Mouse (Mus musculus) small intestine, adult 2 months (tissue): ENCODE data around the gene Derl3. TPM values are rescaled to one million over a fixed set of nuclear protein-coding genes. Genes with fewer than 3 reads are reported as not detected.

Source experiments
- H3K27ac ChIP-seq: fragments of 200-500 bp; 2 replicates; pipeline ENCODE4 v1.5.1; 2012; ENCODE audit warnings: low read depth, low read length, control low read depth, inconsistent platforms; ENCODE audit not compliant: insufficient read depth
- H3K27me3 ChIP-seq: fragments of 200-500 bp; 2 replicates; pipeline ENCODE4 v1.6.1; 2012; ENCODE audit warnings: mild to moderate bottlenecking, moderate library complexity, low read length, inconsistent platforms; ENCODE audit not compliant: control insufficient read depth, insufficient read depth
- H3K36me3 ChIP-seq: fragments of 200-500 bp; 2 replicates; pipeline ENCODE4 v1.6.1; 2012; ENCODE audit warnings: mild to moderate bottlenecking, low read length, control low read depth, inconsistent platforms; ENCODE audit not compliant: control insufficient read depth, insufficient read depth
- H3K4me1 ChIP-seq: fragments of 200-500 bp; 2 replicates; pipeline ENCODE4 v1.6.1; 2012; ENCODE audit warnings: low read length, inconsistent platforms, mixed read lengths; ENCODE audit not compliant: control insufficient read depth, insufficient read depth, insufficient read length
- H3K4me3 ChIP-seq: fragments of 200-500 bp; 2 replicates; pipeline ENCODE4 v1.5.1; 2012; ENCODE audit warnings: low read depth, mild to moderate bottlenecking, control low read depth, inconsistent platforms, low read length, moderate library complexity
- CTCF ChIP-seq: fragments of 200-500 bp; IDR thresholded peaks from 2 replicates; pipeline ENCODE4 v1.5.1; 2012; ENCODE audit warnings: low read depth, mild to moderate bottlenecking, control low read depth, inconsistent platforms, low read length, moderate library complexity, mixed read lengths; ENCODE audit not compliant: insufficient replicate concordance, insufficient read length; ENCODE audit errors: extremely low read depth
- POLR2A ChIP-seq: fragments of 200-500 bp; IDR thresholded peaks from 2 replicates; pipeline ENCODE4 v1.6.1; 2012; ENCODE audit warnings: low read depth, mild to moderate bottlenecking, control low read depth, inconsistent platforms, low read length, moderate library complexity
- WGBS: fragments of 180-500 bp; shearing (Covaris S2); methylation state at CpG from one replicate; pipeline ENCODE4 v1.1.7; 2018; 5-methylcytosine and 5-hydroxymethylcytosine counted together
- polyA plus RNA-seq: library from polyadenylated mRNA; depleted of rRNA; stranded (reverse); fragments of >200 nt; gene quantifications from 2 replicates; pipeline ENCODE4 v1.2.3, GENCODE M21; 2012

The Derl3 gene
- polyA plus RNA-seq, 1 experiment = 145 TPM

- Histone ChIP-seq H3K36me3 (no peaks in the 10 kb centered on the region), H3K27me3 (no peaks in the 10 kb centered on the region), H3K27ac (no peak overlapping the region), H3K4me3 (no peak overlapping the region), H3K4me1 (no peaks in the 10 kb centered on the region)
- WGBS = 44% methylated on average over 12 of the region's 12 CpGs
- TF ChIP-seq POLR2A (no peak), CTCF (no peak)
Observed at GRCm38 (mm10) chr10:75852539-75853125, 40.6 kb upstream of the Derl3 start.

- Histone ChIP-seq H3K4me3 (no peak overlapping the region), H3K27me3 (no peaks in the 10 kb centered on the region), H3K36me3 (no peaks in the 10 kb centered on the region), H3K4me1 (no peaks in the 10 kb centered on the region), H3K27ac (no peak overlapping the region)
- WGBS = 12% methylated on average over 10 of the region's 10 CpGs
- TF ChIP-seq CTCF (peak; percentile 55; the same call in 1 of the 2 replicates), POLR2A (no peak)
Observed at GRCm38 (mm10) chr10:75853452-75853851, 39.8 kb upstream of the Derl3 start.

GRCm38 (mm10) chr10:75854096-75854495 lies 39.1 kb upstream of the Derl3 start:
- WGBS = 65% methylated on average over 5 of the region's 5 CpGs
- Histone ChIP-seq H3K36me3 (no peaks in the 10 kb centered on the region), H3K4me1 (peaks cover 3% of the 10 kb centered on the region; the same call in 1 of the 2 replicates), H3K4me3 (no peak overlapping the region), H3K27ac (no peak overlapping the region), H3K27me3 (no peaks in the 10 kb centered on the region)
- TF ChIP-seq POLR2A (no peak), CTCF (no peak)

DNA sequence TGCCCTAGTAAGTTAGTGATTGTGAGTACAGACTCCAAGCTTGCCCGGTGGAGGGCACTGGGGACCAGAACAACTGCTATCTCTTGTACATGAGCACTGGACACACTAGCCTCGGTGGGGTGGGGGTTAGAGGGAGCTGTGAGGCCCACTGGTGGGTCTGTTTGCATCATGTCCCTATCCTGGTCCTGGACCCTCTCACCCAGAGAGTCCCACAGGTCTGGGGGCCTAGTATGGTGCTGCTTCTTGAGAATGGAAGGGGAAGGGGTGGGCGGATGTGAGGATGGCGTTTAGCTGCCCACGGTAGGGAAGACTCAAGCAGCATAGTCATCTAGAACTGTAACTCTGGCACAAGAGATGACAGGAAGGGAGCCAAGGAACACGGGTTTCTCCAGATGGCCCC lies 38.4 kb upstream of the Derl3 start:
- no peaks in the 10 kb centered on the region for H3K36me3 ChIP-seq
- TF ChIP-seq POLR2A (no peak), CTCF (no peak)
- H3K4me3 ChIP-seq = no peak overlapping the region
- H3K27ac ChIP-seq = no peak overlapping the region
- no peaks in the 10 kb centered on the region for H3K27me3 ChIP-seq
- H3K4me1 ChIP-seq = peaks cover 4% of the 10 kb centered on the region; the same call in 1 of the 2 replicates
- WGBS = 83% methylated on average over 6 of the region's 6 CpGs

DNA sequence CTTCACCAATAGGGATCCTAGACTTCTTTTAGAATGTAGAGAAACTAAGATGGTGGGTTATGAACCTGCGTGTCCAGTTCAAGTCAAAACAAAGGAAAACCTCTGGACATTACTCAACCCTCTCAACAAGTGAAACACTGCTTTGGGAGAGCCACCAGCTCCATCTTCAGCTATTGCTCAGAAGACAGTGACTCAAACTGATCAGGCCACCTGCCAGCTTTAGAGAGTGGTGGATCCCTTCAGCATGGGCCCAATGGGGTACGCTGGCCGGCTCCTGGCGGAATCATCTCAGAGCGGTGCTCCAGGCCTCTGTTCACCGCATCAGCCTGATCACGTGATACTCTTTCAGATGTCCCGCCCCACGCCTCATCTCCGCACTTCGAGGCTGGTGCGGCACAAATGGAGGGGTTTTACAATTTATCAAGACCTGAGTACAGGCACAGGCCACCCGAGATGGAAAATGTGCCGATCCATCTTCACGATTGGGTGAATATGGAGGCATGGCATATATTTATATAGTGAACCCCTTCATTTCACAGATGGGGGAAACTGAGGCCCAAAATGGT lies 37.7 kb upstream of the Derl3 start:
- Histone ChIP-seq H3K27me3 (no peaks in the 10 kb centered on the region), H3K36me3 (no peaks in the 10 kb centered on the region), H3K4me3 (no peak overlapping the region), H3K4me1 (peaks cover 4% of the 10 kb centered on the region; the same call in 1 of the 2 replicates), H3K27ac (no peak overlapping the region)
- TF ChIP-seq CTCF = no peak
- no peak for TF ChIP-seq POLR2A
- 94% methylated on average over 15 of the region's 15 CpGs for WGBS

GRCm38 (mm10) chr10:75856155-75856907 lies 36.9 kb upstream of the Derl3 start:
- Histone ChIP-seq H3K4me3 (no peak overlapping the region), H3K27ac (no peak overlapping the region), H3K36me3 (no peaks in the 10 kb centered on the region), H3K27me3 (no peaks in the 10 kb centered on the region), H3K4me1 (peaks cover 4% of the 10 kb centered on the region; the same call in 1 of the 2 replicates)
- WGBS = 88% methylated on average over 11 of the region's 11 CpGs
- TF ChIP-seq POLR2A (no peak), CTCF (no peak)

DNA sequence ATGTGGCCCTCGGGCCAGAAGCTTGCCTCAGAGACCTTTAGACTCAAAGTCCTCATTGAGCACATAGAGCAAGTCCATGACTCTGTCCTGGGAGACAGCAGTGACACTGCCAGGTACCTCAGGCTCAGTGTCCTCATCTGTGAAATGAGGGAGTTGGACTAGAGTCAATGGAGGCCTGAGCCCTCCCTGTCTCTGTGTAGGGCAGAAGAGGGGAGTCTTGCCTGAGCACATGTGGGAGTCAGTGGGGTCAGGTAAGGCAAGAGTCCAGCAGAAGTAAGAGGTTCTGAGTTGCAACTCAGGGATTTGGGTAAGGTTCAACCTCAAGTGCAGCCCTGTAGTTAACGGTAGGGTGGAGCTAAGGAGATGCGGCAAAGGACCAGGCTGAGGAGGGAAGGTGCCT lies 36.2 kb upstream of the Derl3 start:
- Histone ChIP-seq H3K4me3 (no peak overlapping the region), H3K4me1 (peaks cover 4% of the 10 kb centered on the region; the same call in 1 of the 2 replicates), H3K27ac (no peak overlapping the region), H3K36me3 (no peaks in the 10 kb centered on the region), H3K27me3 (no peaks in the 10 kb centered on the region)
- TF ChIP-seq POLR2A (no peak), CTCF (no peak)
- 68% methylated on average over 3 of the region's 3 CpGs for WGBS
